Mouse (Mus musculus) ES-Bruce4 (cell line): ENCODE data around the gene Ncl. TPM values are rescaled to one million over a fixed set of nuclear protein-coding genes. Genes with fewer than 3 reads are reported as not detected.

ENCODE experiments used
- H3K27ac ChIP-seq: 2 replicates; pipeline ENCODE4 v1.5.1; 2012; ENCODE audit warnings: low read length, inconsistent platforms; ENCODE audit not compliant: insufficient read depth
- H3K27me3 ChIP-seq: 2 replicates; pipeline ENCODE4 v1.6.1; 2012; ENCODE audit warnings: mild to moderate bottlenecking, low read length, inconsistent platforms; ENCODE audit not compliant: control insufficient read depth, poor library complexity, insufficient read depth, severe bottlenecking
- H3K36me3 ChIP-seq: 2 replicates; pipeline ENCODE4 v1.6.1; 2012; ENCODE audit warnings: inconsistent platforms, mild to moderate bottlenecking, low read length, moderate library complexity; ENCODE audit not compliant: control insufficient read depth, poor library complexity, insufficient read depth, severe bottlenecking
- H3K4me1 ChIP-seq: one replicate; pipeline ENCODE4 v1.8.1; 2011; ENCODE audit warnings: low read length; ENCODE audit not compliant: control insufficient read depth, insufficient read depth
- H3K4me3 ChIP-seq: 2 replicates; pipeline ENCODE4 v1.5.1; 2011; ENCODE audit warnings: low read depth, mild to moderate bottlenecking, low read length
- H3K9ac ChIP-seq: 2 replicates; pipeline ENCODE4 v1.6.1; 2012; ENCODE audit warnings: low read depth, mild to moderate bottlenecking, inconsistent platforms; ENCODE audit not compliant: poor library complexity, severe bottlenecking
- H3K9me3 ChIP-seq: replicated peaks from 2 replicates; pipeline ENCODE4 v1.6.1; 2012; ENCODE audit warnings: mild to moderate bottlenecking, low read length, inconsistent platforms; ENCODE audit not compliant: control insufficient read depth, poor library complexity, insufficient read depth, severe bottlenecking
- CTCF ChIP-seq: IDR thresholded peaks from one replicate; pipeline ENCODE4 v1.8.1; 2011; ENCODE audit warnings: low read depth, low read length
- EP300 ChIP-seq: IDR thresholded peaks from 2 replicates; pipeline ENCODE4 v1.6.1; 2011; ENCODE audit warnings: low read depth, low read length; ENCODE audit not compliant: insufficient read depth
- POLR2A ChIP-seq: IDR thresholded peaks from one replicate; pipeline ENCODE4 v1.8.1; 2011; ENCODE audit warnings: low read length; ENCODE audit not compliant: insufficient read depth
- polyA plus RNA-seq: library from polyadenylated mRNA; stranded (reverse); fragments of >200 nt; gene quantifications from 2 replicates; pipeline ENCODE4 v1.2.4, GENCODE M21; 2011; ENCODE audit warnings: low read depth; ENCODE audit not compliant: missing spikeins, insufficient read depth, insufficient read length

Gene Ncl
- polyA plus RNA-seq, 1 experiment = 1,473 TPM

GRCm38 (mm10) chr1:86399322-86399721 is 40.1 kb upstream of the Ncl start:
- Histone ChIP-seq H3K4me1 (no peaks in the 10 kb centered on the region), H3K9me3 (no peaks in the 10 kb centered on the region), H3K4me3 (no peak overlapping the region), H3K36me3 (no peaks in the 10 kb centered on the region), H3K27me3 (no peaks in the 10 kb centered on the region), H3K9ac (no peak overlapping the region), H3K27ac (no peak overlapping the region)
- TF ChIP-seq CTCF (no peak), POLR2A (no peak), EP300 (no peak)

- no peak overlapping the region for H3K27ac ChIP-seq
- TF ChIP-seq EP300 = no peak
- H3K36me3 ChIP-seq = no peaks in the 10 kb centered on the region
- H3K9me3 ChIP-seq = no peaks in the 10 kb centered on the region
- H3K4me3 ChIP-seq = no peak overlapping the region
- no peak overlapping the region for H3K9ac ChIP-seq
- H3K27me3 ChIP-seq = no peaks in the 10 kb centered on the region
- no peaks in the 10 kb centered on the region for H3K4me1 ChIP-seq
These were observed 39.0 kb upstream of the Ncl start for GRCm38 (mm10) chr1:86398222-86398621.

GRCm38 (mm10) chr1:86397621-86398020 is 38.4 kb upstream of the Ncl start:
- TF ChIP-seq CTCF (no peak), POLR2A (no peak), EP300 (no peak)
- no peak overlapping the region for H3K27ac ChIP-seq
- no peaks in the 10 kb centered on the region for H3K4me1 ChIP-seq
- no peaks in the 10 kb centered on the region for H3K9me3 ChIP-seq
- no peaks in the 10 kb centered on the region for H3K36me3 ChIP-seq
- no peaks in the 10 kb centered on the region for H3K27me3 ChIP-seq
- H3K9ac ChIP-seq = no peak overlapping the region
- H3K4me3 ChIP-seq = no peak overlapping the region

- TF ChIP-seq CTCF (peak; percentile 44), POLR2A (no peak)
- Histone ChIP-seq H3K27me3 (no peaks in the 10 kb centered on the region), H3K36me3 (no peaks in the 10 kb centered on the region), H3K4me3 (no peak overlapping the region), H3K9me3 (no peaks in the 10 kb centered on the region), H3K9ac (no peak overlapping the region), H3K27ac (no peak overlapping the region), H3K4me1 (no peaks in the 10 kb centered on the region)
These were observed 36.7 kb upstream of the Ncl start for GRCm38 (mm10) chr1:86395897-86396296.

GRCm38 (mm10) chr1:86394246-86394645 is 35.0 kb upstream of the Ncl start:
- no peak for TF ChIP-seq EP300
- TF ChIP-seq POLR2A = no peak
- no peak for TF ChIP-seq CTCF
- Histone ChIP-seq H3K9me3 (no peaks in the 10 kb centered on the region), H3K4me3 (no peak overlapping the region), H3K27ac (no peak overlapping the region), H3K4me1 (no peaks in the 10 kb centered on the region), H3K36me3 (no peaks in the 10 kb centered on the region), H3K27me3 (no peaks in the 10 kb centered on the region), H3K9ac (no peak overlapping the region)

- TF ChIP-seq EP300 (no peak), CTCF (no peak), POLR2A (no peak)
- Histone ChIP-seq H3K27ac (no peak overlapping the region), H3K4me1 (no peaks in the 10 kb centered on the region), H3K27me3 (no peaks in the 10 kb centered on the region), H3K9ac (no peak overlapping the region), H3K4me3 (no peak overlapping the region), H3K36me3 (no peaks in the 10 kb centered on the region), H3K9me3 (no peaks in the 10 kb centered on the region)
These were observed 34.0 kb upstream of the Ncl start for GRCm38 (mm10) chr1:86393219-86393618.
